ENCODE assay signal across 9 mouse cellular contexts in genomic region chr9:21309150-21309741, GRCm38 (mm10). TPM values are rescaled to one million over a fixed set of nuclear protein-coding genes. Genes with fewer than 3 reads are reported as not detected.
DNase-seq lines count a peak whose midpoint lies in the region; ATAC-seq and TF ChIP-seq lines count a peak whose summit lies in the region.
"Had no signal": no experiment of that assay in that cellular context is flagged by ENCODE, and none has a peak within 500 bp of the region (broad histone marks: within the 10 kb centered on the region; RNA-seq: fewer than 3 reads in every experiment).

No protein-coding gene starts in this region.

- H3K27ac ChIP-seq in lung, postnatal 0 days (ENCODE audit: low read length): no peak overlapping the region
- H3K27ac ChIP-seq: heart, adult 2 months had no signal

- peak; percentile 56 for DNase-seq in lung, postnatal 36 days
- DNase-seq in lung, postnatal 0 days (ENCODE audit: low spot score): no peak
- DNase-seq in MEL-GATA-1-ER (ENCODE audit: extremely low read depth, low read depth): peak; percentile 92
- DNase-seq in retina, postnatal 1 day: peak; percentile 62
- DNase-seq in right cerebral cortex, postnatal 25 days: no peak
- DNase-seq in right cerebral cortex, adult 18-20 months: no peak
- DNase-seq: heart, adult 2 months; lung, postnatal 4 days had no signal

- ATAC-seq in lung, postnatal 0 days: no peak
- peak; percentile 92 for ATAC-seq in inflammation-experienced regulatory T-cells, adult 6 months

- H3K9ac ChIP-seq in lung, postnatal 0 days (replicated peaks; ENCODE audit: low read depth): no peak overlapping the region

- no peaks in the 10 kb centered on the region for H3K4me1 ChIP-seq in lung, postnatal 0 days (ENCODE audit: insufficient read depth, low read depth, low read length)

- no peak for TF ChIP-seq CTCF in lung, postnatal 0 days (IDR thresholded peaks at IDR 0.05)

- 64% methylated on average over 15 of the region's 15 CpGs for WGBS in lung, postnatal 0 days

- H3K4me2 ChIP-seq in lung, postnatal 0 days (replicated peaks; ENCODE audit: low read depth, low read length): no peak overlapping the region

- H3K9me3 ChIP-seq in lung, postnatal 0 days (ENCODE audit: low read length): no peaks in the 10 kb centered on the region

- H3K36me3 ChIP-seq in lung, postnatal 0 days (ENCODE audit: insufficient read depth, low read length): no peaks in the 10 kb centered on the region

- no peak for TF ChIP-seq EP300 in lung, postnatal 0 days (IDR thresholded peaks at IDR 0.05)

- no peaks in the 10 kb centered on the region for H3K27me3 ChIP-seq in lung, postnatal 0 days (replicated peaks; ENCODE audit: insufficient read depth, low read length)

- H3K4me3 ChIP-seq in lung, postnatal 0 days (ENCODE audit: low read depth, low read length): no peak overlapping the region
- H3K4me3 ChIP-seq: heart, adult 2 months had no signal

RNA-seq across cellular contexts. Expression of gene Ap1m2, which starts 2.9 kb away (rescaled TPM):
- 35.9 and 36.4 TPM in 2 replicates for polyA plus RNA-seq in lung, postnatal 0 days (2015; fragmentation: Nextera tagmentation; extraction: Ambion mirVana)
- polyA plus RNA-seq in inflammation-experienced regulatory T-cells, adult 6 months (2017; shearing (Covaris generic)): 1 to 10 TPM in 1 of 3 experiments, under 1 TPM in 2; 0.36 to 1.0 (median 0.42) TPM

RNA-seq across cellular contexts. Expression of gene Slc44a2, which starts 11.3 kb away (rescaled TPM):
- 155 and 165 TPM in 2 replicates for polyA plus RNA-seq in lung, postnatal 0 days (2015; fragmentation: Nextera tagmentation; extraction: Ambion mirVana)
- polyA plus RNA-seq in inflammation-experienced regulatory T-cells, adult 6 months (2017; shearing (Covaris generic)): 100 to 1,000 TPM; 125 to 263 (median 241) TPM

RNA-seq across cellular contexts. Expression of gene Cdkn2d, which starts 18.0 kb away (rescaled TPM):
- polyA plus RNA-seq in lung, postnatal 0 days (2015; fragmentation: Nextera tagmentation; extraction: Ambion mirVana): 33.9 and 34.9 TPM in 2 replicates
- 100 to 1,000 TPM; 116 to 131 (median 128) TPM for polyA plus RNA-seq in inflammation-experienced regulatory T-cells, adult 6 months (2017; shearing (Covaris generic))

RNA-seq across cellular contexts. Expression of gene Kri1, which starts 21.5 kb away (rescaled TPM):
- 8.9 and 11.9 TPM in 2 replicates for polyA plus RNA-seq in lung, postnatal 0 days (2015; fragmentation: Nextera tagmentation; extraction: Ambion mirVana)
- 10 to 100 TPM; 16.5 to 36.2 (median 26.9) TPM for polyA plus RNA-seq in inflammation-experienced regulatory T-cells, adult 6 months (2017; shearing (Covaris generic))

RNA-seq across cellular contexts. Expression of gene Atg4d, which starts 44.2 kb away (rescaled TPM):
- polyA plus RNA-seq in lung, postnatal 0 days (2015; fragmentation: Nextera tagmentation; extraction: Ambion mirVana): 36.4 and 40.0 TPM in 2 replicates
- 10 to 100 TPM; 23.5 to 32.5 (median 24.2) TPM for polyA plus RNA-seq in inflammation-experienced regulatory T-cells, adult 6 months (2017; shearing (Covaris generic))

Comparison
In these comparisons a context has a peak if more than half of its experiments do, and no peak if none do; other contexts are left out.
1. DNase-seq: peak in lung, postnatal 36 days (single experiment), MEL-GATA-1-ER (single experiment) and retina, postnatal 1 day (single experiment); none in lung, postnatal 0 days (single experiment), right cerebral cortex, postnatal 25 days (single experiment) and right cerebral cortex, adult 18-20 months (single experiment).
2. RNA of gene Ap1m2, which starts 2.9 kb away (polyA plus RNA-seq): 35.9 to 36.4 TPM in lung, postnatal 0 days; 0.36 to 1.0 TPM in inflammation-experienced regulatory T-cells, adult 6 months; every median in the first group is over 10 times any median in the second.